Mouse (Mus musculus): ENCODE results near the gene Plk1.

DNA sequence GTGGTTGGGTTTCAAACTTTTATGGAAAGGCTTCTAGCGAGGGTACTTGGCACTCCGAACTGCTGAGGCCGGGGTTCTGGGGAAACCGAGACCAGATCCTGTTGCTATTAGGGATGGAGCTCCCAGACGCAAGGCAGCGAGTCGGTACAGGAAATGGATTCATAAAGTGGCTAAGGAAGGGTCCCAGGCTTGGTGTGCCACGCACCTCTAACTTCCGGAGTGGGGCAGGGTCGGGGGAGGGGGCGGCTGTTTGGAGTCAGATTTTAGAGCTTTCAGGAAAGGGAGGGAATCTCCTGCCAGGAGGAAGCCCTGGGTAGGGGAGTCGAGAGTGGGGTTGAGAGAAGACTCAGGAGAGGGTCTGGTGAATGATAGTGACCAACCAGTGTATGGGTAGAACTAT lies 798 bp downstream of the Plk1 start:
- TF ChIP-seq CTCF (IDR thresholded peaks at IDR 0.05; ENCODE audit: extremely low read depth, insufficient read length, insufficient replicate concordance, low read depth, low read length), result no peak
- TF ChIP-seq POLR2A (IDR thresholded peaks at IDR 0.05; ENCODE audit: low read depth, low read length), result no peak
